Mouse (Mus musculus) olfactory bulb, adult 2 months (tissue): ENCODE results near the gene Galnt9.

Experiments used
- CTCF ChIP-seq: fragments of 200-500 bp; IDR thresholded peaks from 2 replicates; pipeline ENCODE4 v1.5.1; 2012; ENCODE audit warnings: low read depth, mild to moderate bottlenecking, low read length, moderate library complexity; ENCODE audit not compliant: insufficient read depth
- POLR2A ChIP-seq: fragments of 200-500 bp; IDR thresholded peaks from 2 replicates; pipeline ENCODE4 v1.6.1; 2012; ENCODE audit warnings: mild to moderate bottlenecking, low read depth, low read length, moderate library complexity; ENCODE audit not compliant: insufficient read depth

- TF ChIP-seq CTCF: no peak
- no peak for TF ChIP-seq POLR2A
Observed at GRCm38 (mm10) chr5:110503361-110503760, 40.8 kb upstream of the Galnt9 start.
